Mouse (Mus musculus): ENCODE results near the gene Jund.

Jund gene

DNA sequence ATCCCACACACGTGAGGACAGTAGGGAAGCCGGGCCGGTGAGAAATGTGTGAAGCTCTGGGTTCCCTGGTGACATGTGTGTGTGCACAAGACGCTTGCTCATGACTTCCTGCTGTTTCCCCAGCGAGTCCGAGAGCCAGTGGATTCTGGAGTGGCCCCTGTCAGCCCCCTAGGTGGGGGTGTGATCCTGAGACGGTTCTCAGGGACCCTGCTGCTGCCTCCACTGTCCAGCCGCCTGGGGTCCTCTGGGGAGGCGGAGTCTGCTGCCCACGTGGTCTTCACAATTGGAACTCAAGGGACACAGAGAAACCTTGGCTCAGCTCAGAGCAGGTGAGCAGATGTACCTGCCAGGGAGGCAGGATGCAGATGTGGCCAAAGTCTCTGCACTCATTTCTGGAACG lies 28.0 kb downstream of the Jund start:
- DNase-seq (ENCODE audit: low spot score) = no peak

DNA sequence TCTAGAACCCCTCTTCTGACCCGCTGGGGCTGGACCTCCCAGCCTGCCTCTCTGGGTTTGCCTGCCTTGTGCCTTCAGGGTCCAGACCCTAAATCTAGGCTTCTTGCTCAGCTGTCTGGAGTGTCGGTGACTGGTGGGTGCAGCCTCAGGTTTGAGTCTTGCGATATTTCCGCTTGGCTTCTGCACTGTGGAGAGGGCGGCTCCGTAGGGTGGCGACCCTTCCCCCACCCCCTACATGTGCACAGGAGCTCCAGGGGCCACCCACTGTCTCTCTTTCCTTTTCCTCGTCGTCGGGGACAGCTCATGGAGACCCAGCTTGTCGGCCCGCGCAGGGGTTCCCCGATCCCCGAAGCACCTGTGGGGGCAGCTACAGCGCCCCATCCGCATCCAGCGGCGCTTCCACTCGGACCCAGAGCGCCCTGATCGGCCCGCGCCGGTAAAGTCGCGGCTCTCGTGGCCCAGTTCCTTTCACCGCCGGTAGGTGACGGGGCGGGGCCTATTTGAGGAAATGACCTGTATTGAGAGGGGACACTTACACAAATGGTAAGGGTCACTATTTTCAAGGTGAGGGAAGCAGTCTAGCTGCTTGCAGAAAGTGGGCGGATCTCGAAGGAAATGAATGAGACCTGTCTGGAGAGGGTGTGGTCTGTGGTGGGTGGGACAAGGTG lies 31.2 kb downstream of the Jund start:
- no peak for DNase-seq (ENCODE audit: low spot score)

- no peak for DNase-seq (ENCODE audit: low spot score)
Observed at GRCm38 (mm10) chr8:70730956-70731355, 32.2 kb downstream of the Jund start.

GRCm38 (mm10) chr8:70737705-70738104 lies 39.0 kb downstream of the Jund start:
- DNase-seq (ENCODE audit: low spot score) = no peak

GRCm38 (mm10) chr8:70738211-70738610 lies 39.5 kb downstream of the Jund start:
- DNase-seq (ENCODE audit: low spot score) = no peak

DNA sequence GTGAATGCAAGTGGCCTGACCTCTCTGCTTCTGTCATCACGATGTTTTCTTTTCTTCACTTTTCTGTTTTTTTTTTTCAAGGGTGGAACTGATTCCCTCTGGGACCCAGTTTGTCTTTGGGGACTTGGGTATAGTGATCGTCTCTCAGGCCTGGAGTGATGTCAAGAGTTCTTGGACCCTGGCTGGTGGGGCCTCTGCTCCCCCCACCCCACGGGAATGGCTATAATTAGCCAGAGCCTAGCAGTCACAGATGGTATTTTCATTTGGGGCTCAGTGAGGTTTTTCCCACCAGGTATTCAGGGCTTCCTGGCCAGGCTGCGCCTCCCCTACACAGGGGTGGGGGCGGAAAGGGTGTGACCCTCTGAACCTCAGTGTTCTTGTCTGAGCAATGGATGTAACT lies 42.9 kb downstream of the Jund start:
- no peak for DNase-seq (ENCODE audit: low spot score)

GRCm38 (mm10) chr8:70742176-70742575 lies 43.4 kb downstream of the Jund start:
- DNase-seq (ENCODE audit: low spot score) = no peak

- DNase-seq (ENCODE audit: low spot score) = no peak
Observed at GRCm38 (mm10) chr8:70742981-70743655, 44.4 kb downstream of the Jund start.

- DNase-seq (ENCODE audit: low spot score) = no peak
Observed at GRCm38 (mm10) chr8:70743656-70744590, 45.2 kb downstream of the Jund start.

GRCm38 (mm10) chr8:70744806-70745205 lies 46.1 kb downstream of the Jund start:
- DNase-seq (ENCODE audit: low spot score) = no peak

GRCm38 (mm10) chr8:70745691-70746220 lies 47.0 kb downstream of the Jund start:
- no peak for DNase-seq (ENCODE audit: low spot score)

GRCm38 (mm10) chr8:70746676-70747075 lies 47.9 kb downstream of the Jund start:
- DNase-seq (ENCODE audit: low spot score) = no peak

- DNase-seq (ENCODE audit: low spot score) = no peak
Observed at GRCm38 (mm10) chr8:70747211-70747890, 48.6 kb downstream of the Jund start.

DNA sequence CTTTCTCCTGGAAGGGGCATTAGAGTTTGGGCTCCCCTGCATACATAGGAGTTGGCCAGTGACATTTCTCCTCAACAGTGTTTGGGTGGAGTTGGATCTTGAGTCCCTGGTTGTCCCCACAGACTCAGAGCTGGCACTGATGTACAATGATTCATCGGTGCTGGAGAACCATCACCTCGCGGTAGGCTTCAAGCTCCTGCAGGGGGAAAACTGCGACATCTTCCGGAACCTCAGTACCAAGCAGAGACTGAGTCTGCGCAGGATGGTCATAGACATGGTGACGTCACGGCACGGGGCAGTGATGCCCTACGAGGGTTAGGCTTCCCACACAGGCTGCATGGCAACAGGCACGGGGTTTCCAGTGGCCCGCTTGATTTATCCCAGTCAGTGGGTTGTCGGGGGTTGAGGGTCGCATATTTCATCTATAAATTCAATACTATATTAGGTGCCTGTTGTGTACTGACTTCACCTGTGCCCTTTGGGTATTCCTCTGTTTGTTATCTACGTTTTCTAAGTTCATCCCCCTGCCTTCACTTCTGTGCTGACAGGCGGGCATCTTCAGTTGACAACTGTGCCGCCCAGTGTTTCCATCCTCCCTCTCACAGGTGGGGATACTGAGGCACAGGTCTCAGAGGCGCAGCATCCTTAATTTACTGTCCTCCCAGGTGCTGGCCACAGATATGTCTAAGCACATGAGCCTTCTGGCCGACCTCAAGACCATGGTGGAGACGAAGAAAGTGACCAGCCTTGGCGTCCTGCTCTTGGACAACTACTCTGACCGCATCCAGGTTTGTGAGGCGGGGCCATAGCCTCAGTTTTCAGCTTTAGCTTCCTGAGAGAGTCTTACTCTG lies 49.7 kb downstream of the Jund start:
- DNase-seq (ENCODE audit: low spot score) = no peak

DNA sequence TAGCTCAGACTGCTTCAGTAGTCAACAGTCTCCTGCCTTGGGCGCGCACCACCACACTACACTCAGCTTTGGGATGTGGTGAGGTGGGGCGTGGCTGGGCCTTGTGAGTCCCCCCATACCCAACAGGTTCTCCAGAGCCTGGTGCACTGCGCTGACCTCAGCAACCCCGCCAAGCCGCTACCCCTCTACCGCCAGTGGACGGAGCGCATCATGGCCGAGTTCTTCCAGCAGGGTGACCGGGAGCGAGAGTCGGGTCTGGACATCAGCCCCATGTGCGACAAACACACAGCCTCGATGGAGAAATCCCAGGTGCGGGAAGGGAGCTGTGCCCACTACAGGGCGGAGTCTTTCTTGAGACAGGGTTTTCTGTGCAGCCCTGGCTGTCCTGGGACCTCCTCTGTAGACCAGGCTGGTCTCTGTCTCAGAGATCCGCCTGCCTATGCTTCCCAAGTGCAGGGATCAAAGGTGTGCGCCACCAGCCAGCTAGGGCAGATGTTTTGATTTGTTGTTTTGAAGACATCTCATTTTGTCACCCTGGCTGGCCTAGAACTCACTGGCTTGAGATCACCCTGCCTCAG lies 50.4 kb downstream of the Jund start:
- no peak for DNase-seq (ENCODE audit: low spot score)

All from left cerebral cortex, adult 11 months (tissue).